Mouse (Mus musculus) layer of hippocampus, adult 8-10 months (tissue): ENCODE results near the gene Ddc. TPM values are rescaled to one million over a fixed set of nuclear protein-coding genes. Genes with fewer than 3 reads are reported as not detected.

ENCODE experiments used
- DNase-seq, 2 experiments: peaks; one replicate each; pipeline ENCODE4 v3.0.0; 2022; ENCODE audit warnings: low spot score in 2 of 2
- total RNA-seq, 4 experiments: library from RNA; stranded (reverse); gene quantifications; 2 replicates each; pipeline ENCODE4 v1.2.4; 2022

Ddc gene
- total RNA-seq, 4 experiments from 2014 or later: 7.4 to 11.0 (median 9.1) TPM

GRCm38 (mm10) chr11:11878278-11878980 lies 19.5 kb downstream of the Ddc start:
- no peak for DNase-seq

GRCm38 (mm10) chr11:11877891-11878277 lies 20.1 kb downstream of the Ddc start:
- no peak for DNase-seq

- no peak for DNase-seq
These were observed 21.6 kb downstream of the Ddc start for GRCm38 (mm10) chr11:11876366-11876765.

GRCm38 (mm10) chr11:11875230-11875629 lies 22.7 kb downstream of the Ddc start:
- DNase-seq: no peak

- DNase-seq: no peak
These were observed 24.7 kb downstream of the Ddc start for GRCm38 (mm10) chr11:11873023-11873908.

- no peak for DNase-seq
These were observed 25.7 kb downstream of the Ddc start for GRCm38 (mm10) chr11:11872140-11872795.

GRCm38 (mm10) chr11:11871197-11871813 lies 26.6 kb downstream of the Ddc start:
- no peak for DNase-seq

- DNase-seq: no peak
These were observed 29.9 kb downstream of the Ddc start for GRCm38 (mm10) chr11:11867971-11868481.

GRCm38 (mm10) chr11:11866696-11867095 lies 31.2 kb downstream of the Ddc start:
- no peak for DNase-seq

- no peak for DNase-seq
These were observed 32.8 kb downstream of the Ddc start for GRCm38 (mm10) chr11:11865128-11865527.

GRCm38 (mm10) chr11:11864446-11865101 lies 33.4 kb downstream of the Ddc start:
- no peak for DNase-seq

- DNase-seq: no peak
These were observed 35.4 kb downstream of the Ddc start for GRCm38 (mm10) chr11:11862502-11862901.

- DNase-seq: no peak
These were observed 41.0 kb downstream of the Ddc start for GRCm38 (mm10) chr11:11856959-11857358.

GRCm38 (mm10) chr11:11855685-11856131 lies 42.2 kb downstream of the Ddc start:
- no peak for DNase-seq

- no peak for DNase-seq
These were observed 42.8 kb downstream of the Ddc start for GRCm38 (mm10) chr11:11855061-11855672.

- DNase-seq: no peak
These were observed 44.0 kb downstream of the Ddc start for GRCm38 (mm10) chr11:11853731-11854461.

GRCm38 (mm10) chr11:11851957-11852505 lies 45.9 kb downstream of the Ddc start:
- no peak for DNase-seq

GRCm38 (mm10) chr11:11850476-11851267 lies 47.3 kb downstream of the Ddc start:
- no peak for DNase-seq
